Mouse (Mus musculus): ENCODE measurements at regions not wholly inside any gene's neighbourhood (a gene's known extent, or its start where the extent isn't known, plus 50 kb on each side); places are given as distances from the start of the nearest gene placed in this dataset.

GRCm38 (mm10) chr13:71303956-71304355, 462.3 kb upstream of the Adamts16 start:
- no peaks in the 10 kb centered on the region for H3K4me1 ChIP-seq (ENCODE audit: control insufficient read depth, insufficient read depth, low read length)
- 95% methylated on average over 4 of the region's 4 CpGs for WGBS
- H3K4me3 ChIP-seq (ENCODE audit: low read depth, low read length): no peak overlapping the region
- no peak for ATAC-seq (ENCODE audit: low read depth)
- H3K27ac ChIP-seq (ENCODE audit: low read depth, low read length): no peak overlapping the region
- no peaks in the 10 kb centered on the region for H3K9me3 ChIP-seq (ENCODE audit: control insufficient read depth, low read length)
- no peak overlapping the region for H3K4me2 ChIP-seq (ENCODE audit: low read depth, low read length)
- H3K9ac ChIP-seq (replicated peaks; ENCODE audit: low read depth, low read length): no peak overlapping the region
- no peaks in the 10 kb centered on the region for H3K27me3 ChIP-seq (ENCODE audit: control insufficient read depth, insufficient read depth, low read length)
- H3K36me3 ChIP-seq (ENCODE audit: control insufficient read depth, insufficient read depth, low read length): no peaks in the 10 kb centered on the region

GRCm38 (mm10) chr13:71275991-71276390, 434.4 kb upstream of the Adamts16 start:
- Histone ChIP-seq H3K4me2 (ENCODE audit: low read depth, low read length) (no peak overlapping the region), H3K9ac (replicated peaks; ENCODE audit: low read depth, low read length) (no peak overlapping the region), H3K27ac (ENCODE audit: low read depth, low read length) (no peak overlapping the region), H3K27me3 (ENCODE audit: control insufficient read depth, insufficient read depth, low read length) (no peaks in the 10 kb centered on the region), H3K4me1 (ENCODE audit: control insufficient read depth, insufficient read depth, low read length) (no peaks in the 10 kb centered on the region), H3K9me3 (ENCODE audit: control insufficient read depth, low read length) (no peaks in the 10 kb centered on the region), H3K4me3 (ENCODE audit: low read depth, low read length) (no peak overlapping the region), H3K36me3 (ENCODE audit: control insufficient read depth, insufficient read depth, low read length) (no peaks in the 10 kb centered on the region)
- WGBS: 90% methylated on average over 2 of the region's 2 CpGs
- no peak for ATAC-seq (ENCODE audit: low read depth)

- WGBS: 59% methylated on average over 3 of the region's 3 CpGs
- no peak overlapping the region for H3K4me3 ChIP-seq (ENCODE audit: low read depth, low read length)
- H3K27ac ChIP-seq (ENCODE audit: low read depth, low read length): no peak overlapping the region
- H3K36me3 ChIP-seq (ENCODE audit: control insufficient read depth, insufficient read depth, low read length): no peaks in the 10 kb centered on the region
- no peaks in the 10 kb centered on the region for H3K27me3 ChIP-seq (ENCODE audit: control insufficient read depth, insufficient read depth, low read length)
- H3K9ac ChIP-seq (replicated peaks; ENCODE audit: low read depth, low read length): no peak overlapping the region
- H3K4me1 ChIP-seq (ENCODE audit: control insufficient read depth, insufficient read depth, low read length): no peaks in the 10 kb centered on the region
- H3K9me3 ChIP-seq (ENCODE audit: control insufficient read depth, low read length): no peaks in the 10 kb centered on the region
- no peak overlapping the region for H3K4me2 ChIP-seq (ENCODE audit: low read depth, low read length)
- no peak for ATAC-seq (ENCODE audit: low read depth)
Measured at GRCm38 (mm10) chr13:71274139-71274538, 432.5 kb upstream of the Adamts16 start.

- no peak for ATAC-seq (ENCODE audit: low read depth)
- H3K36me3 ChIP-seq (ENCODE audit: control insufficient read depth, insufficient read depth, low read length): no peaks in the 10 kb centered on the region
- no peaks in the 10 kb centered on the region for H3K4me1 ChIP-seq (ENCODE audit: control insufficient read depth, insufficient read depth, low read length)
- WGBS: 90% methylated on average over 5 of the region's 5 CpGs
- no peak overlapping the region for H3K27ac ChIP-seq (ENCODE audit: low read depth, low read length)
- no peak overlapping the region for H3K9ac ChIP-seq (replicated peaks; ENCODE audit: low read depth, low read length)
- H3K27me3 ChIP-seq (ENCODE audit: control insufficient read depth, insufficient read depth, low read length): no peaks in the 10 kb centered on the region
- no peaks in the 10 kb centered on the region for H3K9me3 ChIP-seq (ENCODE audit: control insufficient read depth, low read length)
- H3K4me2 ChIP-seq (ENCODE audit: low read depth, low read length): no peak overlapping the region
- no peak overlapping the region for H3K4me3 ChIP-seq (ENCODE audit: low read depth, low read length)
Measured at GRCm38 (mm10) chr13:71273485-71273884, 431.9 kb upstream of the Adamts16 start.

DNA sequence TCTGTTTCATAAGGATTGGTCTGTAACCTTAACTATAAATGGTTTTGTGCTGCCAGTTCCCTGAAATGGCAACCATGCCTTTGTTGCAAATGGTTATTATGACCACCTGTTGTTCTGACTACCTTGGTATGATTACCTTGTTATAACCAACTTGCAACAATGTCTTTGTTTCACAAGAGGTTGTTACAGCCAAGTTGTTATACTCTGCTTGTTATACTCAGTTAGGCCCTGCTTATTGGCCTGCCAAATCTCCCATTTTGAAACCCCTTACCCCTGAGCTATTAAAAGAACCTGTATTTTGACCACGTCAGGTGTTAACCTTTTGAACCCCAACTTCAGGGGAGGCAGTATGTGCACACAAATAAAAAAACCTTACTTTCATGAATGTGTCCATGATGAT, 431.5 kb upstream of the Adamts16 start:
- Histone ChIP-seq H3K4me2 (ENCODE audit: low read depth, low read length) (no peak overlapping the region), H3K4me3 (ENCODE audit: low read depth, low read length) (no peak overlapping the region), H3K9me3 (ENCODE audit: control insufficient read depth, low read length) (no peaks in the 10 kb centered on the region), H3K27ac (ENCODE audit: low read depth, low read length) (no peak overlapping the region), H3K27me3 (ENCODE audit: control insufficient read depth, insufficient read depth, low read length) (no peaks in the 10 kb centered on the region), H3K9ac (replicated peaks; ENCODE audit: low read depth, low read length) (no peak overlapping the region), H3K4me1 (ENCODE audit: control insufficient read depth, insufficient read depth, low read length) (no peaks in the 10 kb centered on the region), H3K36me3 (ENCODE audit: control insufficient read depth, insufficient read depth, low read length) (no peaks in the 10 kb centered on the region)
- ATAC-seq (ENCODE audit: low read depth): no peak
- 74% methylated on average over 1 of the region's 1 CpGs for WGBS

DNA sequence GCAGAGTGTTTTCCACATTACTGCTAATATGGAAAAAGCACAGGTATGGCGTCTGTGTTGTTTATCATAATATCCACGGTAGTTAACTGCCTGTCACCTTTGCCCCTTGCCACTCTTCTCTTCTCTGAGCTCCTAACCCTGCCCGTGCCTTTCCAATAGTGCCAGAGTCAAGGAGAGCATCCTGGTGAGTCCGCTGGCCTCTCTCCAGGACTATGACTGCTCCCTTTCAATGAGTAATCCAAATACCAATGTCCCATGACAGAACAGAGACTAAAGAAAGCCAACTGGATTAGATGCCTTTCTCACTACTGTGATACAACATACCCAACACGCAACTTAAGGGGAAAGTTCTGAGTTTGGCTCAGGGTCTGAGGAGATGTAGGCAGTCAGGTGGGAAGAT, 430.8 kb upstream of the Adamts16 start:
- 76% methylated on average over 5 of the region's 5 CpGs for WGBS
- Histone ChIP-seq H3K4me1 (ENCODE audit: control insufficient read depth, insufficient read depth, low read length) (no peaks in the 10 kb centered on the region), H3K27ac (ENCODE audit: low read depth, low read length) (no peak overlapping the region), H3K36me3 (ENCODE audit: control insufficient read depth, insufficient read depth, low read length) (no peaks in the 10 kb centered on the region), H3K27me3 (ENCODE audit: control insufficient read depth, insufficient read depth, low read length) (no peaks in the 10 kb centered on the region), H3K9me3 (ENCODE audit: control insufficient read depth, low read length) (no peaks in the 10 kb centered on the region), H3K4me3 (ENCODE audit: low read depth, low read length) (no peak overlapping the region), H3K9ac (replicated peaks; ENCODE audit: low read depth, low read length) (no peak overlapping the region), H3K4me2 (ENCODE audit: low read depth, low read length) (no peak overlapping the region)
- no peak for ATAC-seq (ENCODE audit: low read depth)

DNA sequence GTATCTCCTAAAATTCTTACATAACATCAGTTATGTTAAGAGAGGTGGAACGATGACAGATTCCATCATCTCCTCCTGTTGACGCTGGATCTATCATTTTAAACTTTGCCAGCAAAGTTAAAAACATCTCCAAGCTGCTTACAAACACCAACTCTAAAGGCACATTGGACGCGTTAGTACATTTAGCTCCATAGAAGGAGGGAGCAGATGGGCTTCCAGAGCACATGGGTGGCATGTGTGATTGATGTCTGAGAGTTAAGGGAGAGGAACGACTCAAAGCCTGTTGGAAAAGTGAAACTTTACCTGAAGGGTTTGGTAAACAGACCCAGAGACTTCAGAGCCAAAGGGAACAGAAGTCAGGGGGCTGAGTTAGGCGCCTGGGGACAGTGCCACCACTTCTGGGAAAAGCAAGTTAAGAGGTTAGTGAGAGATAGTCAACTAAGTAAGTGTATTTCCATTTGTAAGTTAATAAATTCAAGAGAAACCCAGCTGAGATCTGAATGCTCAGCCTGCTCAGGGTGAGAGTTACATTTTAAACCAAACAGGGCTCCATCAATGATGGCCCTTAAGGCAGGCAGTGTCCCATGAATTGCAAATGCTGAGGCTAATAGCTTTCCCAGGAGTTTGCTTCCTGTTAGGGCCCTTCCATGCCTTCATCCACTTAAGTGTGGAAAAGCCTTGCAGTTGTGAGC, 430.3 kb upstream of the Adamts16 start:
- H3K4me3 ChIP-seq (ENCODE audit: low read depth, low read length): no peak overlapping the region
- H3K4me2 ChIP-seq (ENCODE audit: low read depth, low read length): no peak overlapping the region
- H3K9me3 ChIP-seq (ENCODE audit: control insufficient read depth, low read length): no peaks in the 10 kb centered on the region
- H3K4me1 ChIP-seq (ENCODE audit: control insufficient read depth, insufficient read depth, low read length): no peaks in the 10 kb centered on the region
- ATAC-seq (ENCODE audit: low read depth): no peak
- H3K27me3 ChIP-seq (ENCODE audit: control insufficient read depth, insufficient read depth, low read length): no peaks in the 10 kb centered on the region
- H3K27ac ChIP-seq (ENCODE audit: low read depth, low read length): no peak overlapping the region
- H3K9ac ChIP-seq (replicated peaks; ENCODE audit: low read depth, low read length): no peak overlapping the region
- WGBS: 69% methylated on average over 6 of the region's 6 CpGs
- H3K36me3 ChIP-seq (ENCODE audit: control insufficient read depth, insufficient read depth, low read length): no peaks in the 10 kb centered on the region

GRCm38 (mm10) chr13:71270370-71270769, 428.8 kb upstream of the Adamts16 start:
- H3K9me3 ChIP-seq (ENCODE audit: control insufficient read depth, low read length): no peaks in the 10 kb centered on the region
- H3K4me1 ChIP-seq (ENCODE audit: control insufficient read depth, insufficient read depth, low read length): no peaks in the 10 kb centered on the region
- ATAC-seq (ENCODE audit: low read depth): peak; percentile 46; the same call in 1 of the 2 replicates
- H3K27ac ChIP-seq (ENCODE audit: low read depth, low read length): no peak overlapping the region
- WGBS: 44% methylated on average over 8 of the region's 8 CpGs
- H3K9ac ChIP-seq (replicated peaks; ENCODE audit: low read depth, low read length): no peak overlapping the region
- no peaks in the 10 kb centered on the region for H3K36me3 ChIP-seq (ENCODE audit: control insufficient read depth, insufficient read depth, low read length)
- H3K27me3 ChIP-seq (ENCODE audit: control insufficient read depth, insufficient read depth, low read length): no peaks in the 10 kb centered on the region
- no peak overlapping the region for H3K4me2 ChIP-seq (ENCODE audit: low read depth, low read length)
- no peak overlapping the region for H3K4me3 ChIP-seq (ENCODE audit: low read depth, low read length)

GRCm38 (mm10) chr13:71269496-71269895, 427.9 kb upstream of the Adamts16 start:
- WGBS: 91% methylated on average over 2 of the region's 2 CpGs
- Histone ChIP-seq H3K27me3 (ENCODE audit: control insufficient read depth, insufficient read depth, low read length) (no peaks in the 10 kb centered on the region), H3K4me3 (ENCODE audit: low read depth, low read length) (no peak overlapping the region), H3K4me2 (ENCODE audit: low read depth, low read length) (no peak overlapping the region), H3K4me1 (ENCODE audit: control insufficient read depth, insufficient read depth, low read length) (no peaks in the 10 kb centered on the region), H3K9ac (replicated peaks; ENCODE audit: low read depth, low read length) (no peak overlapping the region), H3K27ac (ENCODE audit: low read depth, low read length) (no peak overlapping the region), H3K36me3 (ENCODE audit: control insufficient read depth, insufficient read depth, low read length) (no peaks in the 10 kb centered on the region), H3K9me3 (ENCODE audit: control insufficient read depth, low read length) (no peaks in the 10 kb centered on the region)
- ATAC-seq (ENCODE audit: low read depth): no peak
